8 mouse cellular contexts compared by ENCODE assay signal in the genomic region with DNA sequence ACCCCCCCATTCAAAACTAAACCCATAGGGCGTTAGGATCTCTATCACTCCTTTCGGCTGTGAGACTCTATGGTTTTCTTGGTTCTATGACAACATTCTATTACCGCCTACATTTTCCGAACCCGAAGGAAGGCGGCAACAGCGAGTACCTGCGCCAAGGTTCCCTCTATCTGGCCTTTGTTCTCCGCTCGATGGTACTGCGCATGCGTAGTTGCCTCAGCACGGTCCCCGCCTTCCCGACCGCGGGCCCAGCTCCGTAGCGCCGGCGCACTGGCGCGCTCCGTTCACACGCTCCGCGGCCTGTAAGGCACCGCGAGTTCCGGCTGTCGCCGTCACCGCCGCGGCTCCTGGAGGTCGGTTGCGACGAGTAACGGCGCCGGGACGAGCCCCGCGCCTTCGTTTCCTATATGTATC. TPM values are rescaled to one million over a fixed set of nuclear protein-coding genes. Genes with fewer than 3 reads are reported as not detected.
DNase-seq lines count a peak whose midpoint lies in the region; ATAC-seq and TF ChIP-seq lines count a peak whose summit lies in the region.

A gene (plus strand): TSS at position 239 of the 414 bp plus-strand sequence.

- peak; percentile 73 for TF ChIP-seq CTCF in lung, postnatal 0 days (IDR thresholded peaks at IDR 0.05)

- TF ChIP-seq EP300 in lung, postnatal 0 days (IDR thresholded peaks at IDR 0.05), result peak; percentile 56

- peak within 1 kb of the TSS; percentile 91 for H3K4me2 ChIP-seq in lung, postnatal 0 days (replicated peaks; ENCODE audit: low read depth, low read length)

- peak within 1 kb of the TSS; percentile 97 for H3K4me3 ChIP-seq in hindbrain, embryonic 10.5 days
- peak within 1 kb of the TSS; percentile 88 for H3K4me3 ChIP-seq in lung, postnatal 0 days (ENCODE audit: low read depth, low read length)

- no peaks in the 10 kb centered on the region for H3K27me3 ChIP-seq in hindbrain, embryonic 10.5 days (ENCODE audit: insufficient read depth, poor library complexity, severe bottlenecking)
- no peaks in the 10 kb centered on the region for H3K27me3 ChIP-seq in lung, postnatal 0 days (replicated peaks; ENCODE audit: insufficient read depth, low read length)

- under 1% methylated on average over 45 of the region's 45 CpGs for WGBS in hindbrain, embryonic 10.5 days
- under 1% methylated on average over 45 of the region's 45 CpGs for WGBS in lung, postnatal 0 days

- no peaks in the 10 kb centered on the region for H3K9me3 ChIP-seq in hindbrain, embryonic 10.5 days
- H3K9me3 ChIP-seq in lung, postnatal 0 days (ENCODE audit: low read length), result no peaks in the 10 kb centered on the region

- peak within 1 kb of the TSS; percentile 95 for H3K27ac ChIP-seq in hindbrain, embryonic 10.5 days
- H3K27ac ChIP-seq in lung, postnatal 0 days (ENCODE audit: low read length), result peak within 1 kb of the TSS; percentile 81

- peaks cover 23% of the 10 kb centered on the region for H3K36me3 ChIP-seq in hindbrain, embryonic 10.5 days
- no peaks in the 10 kb centered on the region for H3K36me3 ChIP-seq in lung, postnatal 0 days (ENCODE audit: insufficient read depth, low read length)

- ATAC-seq in frontal cortex, adult (ENCODE audit: low TSS enrichment), result peak; percentile 96
- ATAC-seq in lung, postnatal 0 days, result peak; percentile 99

- peaks cover 23% of the 10 kb centered on the region for H3K4me1 ChIP-seq in hindbrain, embryonic 10.5 days (replicated peaks)
- peaks cover 9% of the 10 kb centered on the region; the same call in 1 of the 2 replicates for H3K4me1 ChIP-seq in lung, postnatal 0 days (ENCODE audit: insufficient read depth, low read depth, low read length)

- peak; percentile 98 for DNase-seq in MN1 (ENCODE audit: low spot score)
- DNase-seq in cerebellum, adult 9-10 months, result peak; percentile 99
- DNase-seq in hindbrain, embryonic 10.5 days (ENCODE audit: low spot score), result peak; percentile 96
- peak; percentile 98 for DNase-seq in layer of hippocampus, adult 9-11 months
- peak; percentile 99 for DNase-seq in lung, postnatal 0 days (ENCODE audit: low spot score)
- peak; percentile 96 for DNase-seq in ovary, postnatal 14 days (ENCODE audit: low spot score)
- peak; percentile 98 for DNase-seq in thymus, postnatal 14 days

- H3K9ac ChIP-seq in lung, postnatal 0 days (replicated peaks; ENCODE audit: low read depth), result peak within 1 kb of the TSS; percentile 90

RNA-seq across cellular contexts. Expression of the gene that starts here (rescaled TPM):
- 31.9 and 34.8 TPM in 2 replicates for polyA plus RNA-seq in hindbrain, embryonic 10.5 days (2016; fragmentation: Nextera tagmentation; extraction: Ambion mirVana)
- 12.3 and 15.8 TPM in 2 replicates for polyA plus RNA-seq in lung, postnatal 0 days (2015; fragmentation: Nextera tagmentation; extraction: Ambion mirVana)

Comparison
In these comparisons a context has a peak if more than half of its experiments do, and no peak if none do; other contexts are left out.
1. Peak in every context shown above with its lines: DNase-seq, ATAC-seq, H3K4me3 ChIP-seq and H3K27ac ChIP-seq.